In genomic region chr13:103646035-103646434, GRCm38 (mm10) we compare ENCODE assay signal across 8 mouse cellular contexts.
A peak's percentile ranks its signal among the peaks of the same experiment; 100 is the strongest.
DNase-seq lines count a peak whose midpoint lies in the region; ATAC-seq and TF ChIP-seq lines count a peak whose summit lies in the region.

No protein-coding gene starts in this region.

- no peaks in the 10 kb centered on the region for H3K9me3 ChIP-seq in G1E (replicated peaks)

- peaks cover 12% of the 10 kb centered on the region; the same call in 1 of the 2 replicates for H3K27me3 ChIP-seq in G1E (ENCODE audit: insufficient read depth, low read length)

- no peak overlapping the region for H3K4me3 ChIP-seq in left cerebral cortex, adult 2 months
- no peak overlapping the region for H3K4me3 ChIP-seq in G1E (ENCODE audit: low read depth, low read length)

- ATAC-seq in G1E (ENCODE audit: extremely low read depth, insufficient number of reproducible peaks, low FRiP score, poor library complexity, severe bottlenecking), result 0 out of 2 replicates have a peak, but pooled peaks have one; percentile 22

- TF ChIP-seq CTCF in left cerebral cortex, adult 2 months (IDR thresholded peaks at IDR 0.05), result peak; percentile 76
- peak; percentile 62 for TF ChIP-seq CTCF in G1E (IDR thresholded peaks at IDR 0.05; ENCODE audit: low read depth, low read length)

- intact Hi-C loops in left cerebral cortex, adult 2 months (cut with DNase I), result no loop called here

- no peaks in the 10 kb centered on the region for H3K4me1 ChIP-seq in G1E (ENCODE audit: insufficient read depth, low read depth, low read length)

- no peaks in the 10 kb centered on the region for H3K36me3 ChIP-seq in G1E (replicated peaks)

- DNase-seq in cerebellum, adult 11 months, result peak; percentile 6
- DNase-seq in cerebellum, adult 9-11 months, result no peak
- DNase-seq in left cerebral cortex, adult 2 months (ENCODE audit: extremely low spot score in 1 of 2, low spot score in 2 of 2), result no peak
- DNase-seq in left cerebral cortex, adult 11 months (ENCODE audit: low spot score), result no peak
- peak; percentile 8 for DNase-seq in G1E (ENCODE audit: low spot score)
- peak; percentile 36 for DNase-seq in kidney, postnatal 14 days
- no peak for DNase-seq in frontal cortex, postnatal 25 days (ENCODE audit: low spot score in 2 of 2)
- no peak for DNase-seq in right cerebral cortex, postnatal 36 days (ENCODE audit: low spot score in 2 of 2)

- no peak overlapping the region for H3K27ac ChIP-seq in left cerebral cortex, adult 2 months

Comparison
In these comparisons a context has a peak if more than half of its experiments do, and no peak if none do; other contexts are left out.
1. DNase-seq: peak in cerebellum, adult 11 months (single experiment), G1E (single experiment) and kidney, postnatal 14 days (single experiment); none in cerebellum, adult 9-11 months (single experiment), left cerebral cortex, adult 2 months (0 of 2), left cerebral cortex, adult 11 months (single experiment), frontal cortex, postnatal 25 days (0 of 2) and right cerebral cortex, postnatal 36 days (0 of 2).